Mouse (Mus musculus): ENCODE data around the gene Olfr1402.
A peak's percentile ranks its signal among the peaks of the same experiment; 100 is the strongest.

Gene Olfr1402

DNA sequence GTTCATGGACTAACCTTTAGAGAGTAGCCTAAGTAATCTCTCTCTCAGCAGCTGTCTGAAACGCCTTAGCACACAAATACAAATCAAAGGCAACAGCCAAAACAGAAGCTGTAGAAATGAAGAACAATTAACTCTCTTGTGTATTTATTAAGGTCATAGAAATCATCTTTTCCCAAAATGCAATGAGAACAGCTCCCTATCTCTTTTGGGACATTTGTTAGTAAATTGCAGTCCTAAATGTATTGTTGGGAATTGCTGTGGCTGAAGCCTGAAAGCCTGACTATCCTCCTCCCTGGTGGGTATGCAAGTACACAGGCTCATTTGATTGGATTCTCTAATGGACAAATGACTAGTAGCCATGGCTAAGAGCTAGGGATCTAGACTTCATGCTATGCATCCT, at the start of gene Olfr1402:
Gene Olfr1402 (minus strand): TSS at position 101 of the 400 bp plus-strand sequence.
- no peak for DNase-seq

DNA sequence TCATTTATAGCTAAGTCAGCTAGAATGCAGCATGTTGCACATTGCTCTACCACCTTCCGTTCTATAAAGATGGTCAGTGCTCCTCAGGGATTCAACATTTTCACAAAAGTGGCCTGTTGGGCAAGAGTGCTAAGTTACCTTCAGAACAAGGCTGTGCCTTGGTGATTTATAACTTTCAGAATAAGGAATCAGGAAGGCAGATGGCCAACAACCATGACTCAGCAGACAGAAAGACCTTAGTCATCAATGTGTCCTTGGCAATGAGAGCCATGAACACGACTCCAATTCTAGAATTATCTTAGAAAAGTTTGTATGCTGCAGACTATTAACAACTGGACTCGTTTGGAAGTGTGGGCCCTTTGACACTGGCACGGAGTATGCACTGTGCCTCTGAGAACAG, 33.5 kb upstream of the Olfr1402 start:
- no peak for DNase-seq

DNA sequence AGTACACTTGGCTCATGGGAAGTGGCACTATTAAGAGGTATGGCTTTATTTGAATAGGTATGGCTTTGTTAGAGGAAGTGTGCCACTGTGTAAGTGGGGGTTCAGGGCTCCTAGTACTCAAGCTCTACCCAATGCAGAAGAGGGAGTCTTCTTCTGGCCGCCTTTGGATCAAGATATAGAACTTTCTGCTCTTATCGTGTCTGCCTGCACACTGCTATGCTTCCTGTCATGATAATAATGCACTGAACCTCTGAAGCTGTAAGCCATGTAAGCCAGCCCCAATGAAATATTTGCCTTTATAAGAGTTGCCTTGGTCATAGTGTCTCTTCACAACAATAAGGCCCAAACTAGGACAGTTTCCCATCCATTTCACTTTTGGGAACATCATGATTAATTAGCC, 16.8 kb upstream of the Olfr1402 start:
- no peak for DNase-seq

- no peak for DNase-seq
Observed at GRCm38 (mm10) chr3:97394289-97394688, 27.5 kb downstream of the Olfr1402 start.

DNA sequence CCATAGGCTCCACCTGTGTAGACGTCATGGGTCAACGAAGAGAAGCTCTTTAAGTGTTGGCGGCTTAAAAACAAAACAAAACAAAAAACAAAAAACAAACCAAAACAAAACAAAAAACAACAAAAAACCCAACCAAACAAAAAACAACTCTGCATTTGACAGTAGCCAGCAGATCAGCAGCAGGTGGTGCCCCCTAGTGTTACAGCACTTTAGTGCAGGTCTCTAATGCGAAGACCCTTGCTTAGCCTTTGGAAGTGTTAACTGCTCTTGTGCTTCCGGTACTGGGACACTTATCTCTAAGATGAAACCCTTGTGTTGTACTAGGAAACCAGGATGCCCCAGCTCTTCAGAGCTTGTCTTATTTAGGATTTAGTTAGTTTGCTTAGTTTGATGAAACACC, 28.7 kb downstream of the Olfr1402 start:
- DNase-seq, result no peak

- DNase-seq, result no peak
Observed at GRCm38 (mm10) chr3:97370382-97370781, 51.4 kb downstream of the Olfr1402 start.

GRCm38 (mm10) chr3:97363418-97364098, 58.3 kb downstream of the Olfr1402 start:
- peak; percentile 25 for DNase-seq

- DNase-seq, result no peak
Observed at GRCm38 (mm10) chr3:97358448-97358847, 63.4 kb downstream of the Olfr1402 start.

Data from cerebellum, adult 9-10 months (tissue).